Mouse (Mus musculus) cerebellum, adult 2 months (tissue): ENCODE results near the gene Acacb.

ENCODE experiments used
- CTCF ChIP-seq: fragments of 200-500 bp; IDR thresholded peaks from 2 replicates; pipeline ENCODE4 v1.5.1; 2011; ENCODE audit warnings: low read depth, mild to moderate bottlenecking, control low read depth, low read length, moderate library complexity, borderline replicate concordance; ENCODE audit not compliant: insufficient read depth
- POLR2A ChIP-seq: fragments of 200-500 bp; IDR thresholded peaks from 2 replicates; pipeline ENCODE4 v1.6.1; 2011; ENCODE audit warnings: low read length, control low read depth, borderline replicate concordance; ENCODE audit not compliant: insufficient read depth

GRCm38 (mm10) chr5:114139175-114139574 lies 7.2 kb upstream of the Acacb start:
- TF ChIP-seq CTCF (no peak), POLR2A (no peak)
